Mouse (Mus musculus) cerebellum, adult 2 months (tissue): ENCODE results near the gene Sesn1. TPM values are rescaled to one million over a fixed set of nuclear protein-coding genes. Genes with fewer than 3 reads are reported as not detected.
"Not testable (repeated sequence)": the region's sequence is repeated elsewhere in the genome, so short reads cannot be mapped to it uniquely, and the experiment has no call there.

ENCODE experiments used
- DNase-seq, 2 experiments: peaks; one replicate each; pipeline ENCODE4 v3.0.0; 2021
- H3K27ac ChIP-seq: fragments of 200-500 bp; 2 replicates; pipeline ENCODE4 v1.5.1; 2012; ENCODE audit warnings: low read length, control low read depth, inconsistent platforms; ENCODE audit not compliant: insufficient read depth
- H3K27me3 ChIP-seq: fragments of 200-500 bp; 2 replicates; pipeline ENCODE4 v1.6.1; 2012; ENCODE audit warnings: inconsistent platforms, mild to moderate bottlenecking, low read length, moderate library complexity; ENCODE audit not compliant: control insufficient read depth, insufficient read depth
- H3K4me1 ChIP-seq: fragments of 200-500 bp; 2 replicates; pipeline ENCODE4 v1.6.1; 2011; ENCODE audit warnings: low read length; ENCODE audit not compliant: control insufficient read depth, insufficient read depth
- H3K4me3 ChIP-seq: fragments of 200-500 bp; replicated peaks from 2 replicates; pipeline ENCODE3; 2011; ENCODE audit warnings: mild to moderate bottlenecking, low read depth, low read length, control low read depth; ENCODE audit not compliant: insufficient read depth
- CTCF ChIP-seq: fragments of 200-500 bp; IDR thresholded peaks from 2 replicates; pipeline ENCODE4 v1.5.1; 2011; ENCODE audit warnings: low read depth, mild to moderate bottlenecking, control low read depth, low read length, moderate library complexity, borderline replicate concordance; ENCODE audit not compliant: insufficient read depth
- POLR2A ChIP-seq: fragments of 200-500 bp; IDR thresholded peaks from 2 replicates; pipeline ENCODE4 v1.6.1; 2011; ENCODE audit warnings: low read length, control low read depth, borderline replicate concordance; ENCODE audit not compliant: insufficient read depth
- WGBS: fragments of 180-500 bp; shearing (Covaris S2); methylation state at CpG from one replicate; pipeline ENCODE4 v1.1.7; 2018; 5-methylcytosine and 5-hydroxymethylcytosine counted together
- polyA plus RNA-seq: library from polyadenylated mRNA; depleted of rRNA; stranded (reverse); fragments of >200 nt; gene quantifications from 2 replicates; pipeline ENCODE4 v1.2.3, GENCODE M21; 2012

Sesn1 gene
- polyA plus RNA-seq, 1 experiment: 67.7 TPM

- Histone ChIP-seq H3K27me3 (no peaks in the 10 kb centered on the region), H3K27ac (no peak overlapping the region), H3K4me3 (no peak overlapping the region), H3K4me1 (peaks cover 29% of the 10 kb centered on the region)
- DNase-seq: peak; percentile 31 to 51
- TF ChIP-seq CTCF (no peak), POLR2A (no peak)
- WGBS: 66% methylated on average over 8 of the region's 8 CpGs
These were observed 8.4 kb downstream of the Sesn1 start for GRCm38 (mm10) chr10:41818036-41818732.

GRCm38 (mm10) chr10:41818733-41819070 lies 9.0 kb downstream of the Sesn1 start:
- 92% methylated on average over 6 of the region's 6 CpGs for WGBS

GRCm38 (mm10) chr10:41819307-41819706 lies 9.6 kb downstream of the Sesn1 start:
- 14% methylated on average over 3 of the region's 3 CpGs for WGBS
- TF ChIP-seq POLR2A (no peak), CTCF (no peak)
- no peak overlapping the region for H3K4me3 ChIP-seq
- no peak overlapping the region for H3K27ac ChIP-seq
- DNase-seq: peak in 1 of 2 experiments; percentile 73
- no peaks in the 10 kb centered on the region for H3K27me3 ChIP-seq
- H3K4me1 ChIP-seq: peaks cover 27% of the 10 kb centered on the region

More at GRCm38 (mm10) chr10:41818733-41819070, 9.0 kb downstream of the Sesn1 start:
- H3K27me3 ChIP-seq, H3K27ac ChIP-seq, DNase-seq, H3K4me3 ChIP-seq: not testable (repeated sequence)
- H3K4me1 ChIP-seq: peaks cover 28% of the 10 kb centered on the region

DNA sequence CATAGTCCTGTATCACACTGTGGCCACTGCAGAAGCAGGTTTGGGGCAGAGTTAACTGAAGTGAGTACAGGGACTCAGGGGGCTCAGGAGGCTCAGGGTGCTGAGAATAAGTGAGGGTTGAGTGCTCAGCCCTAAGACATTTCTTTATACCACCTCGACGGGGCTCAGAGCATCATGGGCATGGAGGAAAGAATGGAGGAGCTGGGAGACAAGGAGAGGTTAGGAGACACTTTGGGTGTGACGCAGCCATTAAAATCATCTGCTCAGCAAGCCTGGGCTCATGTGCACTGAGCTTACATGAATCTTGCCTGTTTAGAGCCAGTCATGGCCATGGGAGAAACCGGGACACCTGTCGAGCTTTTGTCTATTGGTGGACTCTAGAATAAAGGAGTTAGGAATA lies 10.7 kb downstream of the Sesn1 start:
- Histone ChIP-seq H3K4me1 (peaks cover 25% of the 10 kb centered on the region), H3K27ac (no peak overlapping the region), H3K4me3 (no peak overlapping the region), H3K27me3 (no peaks in the 10 kb centered on the region)
- DNase-seq: no peak
- TF ChIP-seq CTCF: no peak
- TF ChIP-seq POLR2A: no peak
- 97% methylated on average over 5 of the region's 5 CpGs for WGBS

GRCm38 (mm10) chr10:41821171-41821570 lies 11.4 kb downstream of the Sesn1 start:
- H3K4me1 ChIP-seq: peaks cover 25% of the 10 kb centered on the region
- H3K27ac ChIP-seq: no peak overlapping the region
- WGBS: 76% methylated on average over 6 of the region's 6 CpGs

DNA sequence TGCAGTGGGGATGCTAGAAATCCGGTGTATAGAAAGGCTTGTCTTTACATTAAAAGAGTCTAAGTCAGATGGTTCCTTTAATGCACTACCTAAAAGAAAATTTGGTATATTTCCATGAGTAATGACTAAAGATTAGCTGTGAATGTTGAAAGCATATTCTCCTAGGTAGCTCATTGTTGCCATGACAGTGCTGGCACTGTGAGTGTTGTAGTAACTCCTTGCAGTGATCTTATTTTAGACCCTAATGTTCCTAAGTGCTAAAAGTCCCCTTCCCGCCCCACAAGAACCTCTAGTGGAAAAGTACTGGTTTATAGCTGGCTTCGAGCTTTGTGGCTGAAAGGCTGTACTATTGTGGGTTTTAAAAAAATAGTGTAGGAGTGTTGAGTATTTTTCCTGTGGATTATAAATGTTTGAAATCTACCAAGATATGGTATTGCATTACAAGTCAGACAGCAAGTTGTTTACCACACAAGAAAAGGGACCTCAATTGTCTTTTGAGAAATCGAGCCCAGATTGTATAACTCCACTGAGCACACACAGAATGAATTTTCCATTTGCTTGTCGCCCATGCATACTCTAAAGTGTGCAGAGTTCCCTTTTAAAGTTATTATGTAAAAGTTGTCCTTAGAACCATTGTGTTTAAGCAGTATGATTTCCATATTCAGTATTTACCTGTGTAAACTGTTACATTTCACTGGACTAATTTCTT lies 13.0 kb downstream of the Sesn1 start:
- Histone ChIP-seq H3K4me3 (no peak overlapping the region), H3K27ac (no peak overlapping the region), H3K27me3 (no peaks in the 10 kb centered on the region), H3K4me1 (peaks cover 22% of the 10 kb centered on the region)
- TF ChIP-seq CTCF: no peak
- no peak for TF ChIP-seq POLR2A
- no peak for DNase-seq
- WGBS: 66% methylated on average over 5 of the region's 5 CpGs

More at GRCm38 (mm10) chr10:41821171-41821570, 11.4 kb downstream of the Sesn1 start:
- Histone ChIP-seq H3K4me3 (no peak overlapping the region), H3K27me3 (no peaks in the 10 kb centered on the region)
- TF ChIP-seq CTCF (no peak), POLR2A (no peak)
- no peak for DNase-seq

GRCm38 (mm10) chr10:41823282-41823675 lies 13.5 kb downstream of the Sesn1 start:
- not testable (repeated sequence) for H3K27me3 ChIP-seq, H3K27ac ChIP-seq, DNase-seq, H3K4me3 ChIP-seq
- 90% methylated on average over 4 of the region's 4 CpGs for WGBS
- peaks cover 18% of the 10 kb centered on the region for H3K4me1 ChIP-seq

- H3K4me3 ChIP-seq: no peak overlapping the region
- TF ChIP-seq CTCF: no peak
- no peak for TF ChIP-seq POLR2A
- DNase-seq: no peak
- H3K27ac ChIP-seq: no peak overlapping the region
- peaks cover 22% of the 10 kb centered on the region for H3K4me1 ChIP-seq
- 85% methylated on average over 4 of the region's 4 CpGs for WGBS
- H3K27me3 ChIP-seq: no peaks in the 10 kb centered on the region
These were observed 14.2 kb downstream of the Sesn1 start for GRCm38 (mm10) chr10:41823916-41824315.
